Mouse (Mus musculus) neural tube, embryonic 14.5 days (tissue): ENCODE measurements around the gene Col4a2. TPM values are rescaled to one million over a fixed set of nuclear protein-coding genes. Genes with fewer than 3 reads are reported as not detected.

Experiments used
- ATAC-seq: fragments of 200-750 bp; cut with Nextera tagmentation; 2 replicates; pipeline ENCODE4 v1.8.0; 2017; ENCODE audit warnings: low read depth, mild to moderate bottlenecking, moderate TSS enrichment, moderate library complexity
- H3K27ac ChIP-seq: fragments of 300-500 bp; sonication (generic); 2 replicates; pipeline ENCODE4 v1.5.1; 2014; ENCODE audit warnings: low read depth, mild to moderate bottlenecking, control low read depth, low read length, moderate library complexity, mixed read lengths
- H3K27me3 ChIP-seq: fragments of 300-500 bp; sonication (generic); 2 replicates; pipeline ENCODE4 v1.6.1; 2014; ENCODE audit warnings: low read length; ENCODE audit not compliant: control insufficient read depth, insufficient read depth
- H3K36me3 ChIP-seq: fragments of 300-500 bp; sonication (generic); 2 replicates; pipeline ENCODE4 v1.6.1; 2014; ENCODE audit warnings: low read length, mixed read lengths; ENCODE audit not compliant: control insufficient read depth, insufficient read depth
- H3K4me1 ChIP-seq: fragments of 300-500 bp; sonication (generic); 2 replicates; pipeline ENCODE4 v1.6.1; 2014; ENCODE audit warnings: low read length; ENCODE audit not compliant: control insufficient read depth, insufficient read depth
- H3K4me2 ChIP-seq: fragments of 300-500 bp; sonication (generic); 2 replicates; pipeline ENCODE4 v1.6.1; 2014; ENCODE audit warnings: mild to moderate bottlenecking, low read depth, low read length, control low read depth
- H3K4me3 ChIP-seq: fragments of 300-500 bp; sonication (generic); 2 replicates; pipeline ENCODE4 v1.5.1; 2014; ENCODE audit warnings: low read depth, low read length, control low read depth, mixed read lengths
- H3K9ac ChIP-seq: fragments of 300-500 bp; sonication (generic); replicated peaks from 2 replicates; pipeline ENCODE4 v1.6.1; 2014; ENCODE audit warnings: low read depth, mild to moderate bottlenecking, control low read depth, low read length, mixed read lengths
- H3K9me3 ChIP-seq: fragments of 300-500 bp; sonication (generic); 2 replicates; pipeline ENCODE4 v1.6.1; 2016; ENCODE audit warnings: low read length; ENCODE audit not compliant: control insufficient read depth
- WGBS: fragments of 180-500 bp; shearing (Covaris S2); extraction: QIAGEN DNeasy Blood & Tissue Kit; methylation state at CpG from one replicate; pipeline ENCODE4 v1.1.7; 2014; 5-methylcytosine and 5-hydroxymethylcytosine counted together
- polyA plus RNA-seq: library from polyadenylated mRNA; unstranded; fragments of >200 nt; fragmentation: Nextera tagmentation; extraction: Ambion mirVana; gene quantifications from 2 replicates; pipeline ENCODE4 v1.2.1, GENCODE M21; 2014

The Col4a2 gene
- polyA plus RNA-seq, 1 experiment from 2014 or later: 11.8 TPM

GRCm38 (mm10) chr8:11355900-11356299 lies 43.3 kb downstream of the Col4a2 start:
- WGBS: 96% methylated on average over 3 of the region's 3 CpGs
- Histone ChIP-seq H3K27ac (no peak overlapping the region), H3K9me3 (no peaks in the 10 kb centered on the region), H3K4me2 (no peak overlapping the region), H3K36me3 (no peaks in the 10 kb centered on the region), H3K9ac (no peak overlapping the region), H3K4me1 (no peaks in the 10 kb centered on the region), H3K27me3 (no peaks in the 10 kb centered on the region), H3K4me3 (no peak overlapping the region)
- no peak for ATAC-seq

DNA sequence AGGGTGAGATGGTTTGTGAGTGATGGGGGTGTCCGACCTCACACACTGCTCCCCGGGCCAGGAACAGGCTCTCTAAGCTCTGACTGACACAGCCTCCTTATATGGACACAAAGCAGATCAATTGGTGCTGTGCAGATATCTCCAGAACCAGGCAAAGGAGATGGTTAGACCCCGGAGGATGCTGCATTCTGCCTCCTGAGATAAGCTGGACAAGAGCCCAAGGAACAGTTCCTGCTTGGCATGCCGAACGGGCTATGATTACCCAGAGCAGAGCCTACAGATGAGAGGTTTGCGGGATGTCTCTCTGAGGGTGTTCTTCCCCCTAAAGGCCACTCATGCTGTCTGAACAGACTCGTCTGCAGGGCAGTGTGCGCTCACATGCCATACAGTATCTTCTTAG lies 44.2 kb downstream of the Col4a2 start:
- no peaks in the 10 kb centered on the region for H3K27me3 ChIP-seq
- WGBS: 84% methylated on average over 8 of the region's 8 CpGs
- H3K4me3 ChIP-seq: no peak overlapping the region
- ATAC-seq: no peak
- H3K9me3 ChIP-seq: no peaks in the 10 kb centered on the region
- H3K4me2 ChIP-seq: no peak overlapping the region
- no peaks in the 10 kb centered on the region for H3K4me1 ChIP-seq
- H3K9ac ChIP-seq: no peak overlapping the region
- H3K36me3 ChIP-seq: no peaks in the 10 kb centered on the region
- no peak overlapping the region for H3K27ac ChIP-seq

- H3K4me3 ChIP-seq: no peak overlapping the region
- no peaks in the 10 kb centered on the region for H3K27me3 ChIP-seq
- H3K9me3 ChIP-seq: no peaks in the 10 kb centered on the region
- no peak overlapping the region for H3K4me2 ChIP-seq
- H3K36me3 ChIP-seq: no peaks in the 10 kb centered on the region
- no peak; the same call in 1 of the 2 replicates for ATAC-seq
- 45% methylated on average over 7 of the region's 7 CpGs for WGBS
- H3K27ac ChIP-seq: no peak overlapping the region; the same call in 1 of the 2 replicates
- no peak overlapping the region for H3K9ac ChIP-seq
- peaks cover 7% of the 10 kb centered on the region; the same call in 1 of the 2 replicates for H3K4me1 ChIP-seq
These were observed 45.4 kb downstream of the Col4a2 start for GRCm38 (mm10) chr8:11357921-11358436.

DNA sequence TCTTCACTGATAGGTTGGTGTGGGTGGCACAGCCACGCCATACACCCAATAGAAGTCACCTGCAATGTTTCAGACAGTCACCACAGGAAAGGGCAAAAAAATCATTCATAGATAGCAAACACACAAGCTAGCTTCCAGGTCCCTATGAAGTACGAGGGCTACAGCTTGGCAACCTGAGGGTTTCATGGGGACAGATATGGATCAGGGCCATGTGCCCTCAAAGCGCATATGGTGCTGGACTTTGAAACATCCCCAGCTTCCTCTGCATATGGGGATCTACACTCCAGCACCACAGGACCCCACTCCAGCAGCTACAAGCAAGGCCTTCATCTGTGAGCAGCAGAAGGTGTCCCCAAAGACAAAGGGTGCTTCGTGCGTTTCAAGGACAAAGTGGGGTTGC lies 47.2 kb downstream of the Col4a2 start:
- H3K36me3 ChIP-seq: no peaks in the 10 kb centered on the region
- no peak overlapping the region for H3K27ac ChIP-seq
- H3K27me3 ChIP-seq: no peaks in the 10 kb centered on the region
- H3K4me1 ChIP-seq: peaks cover 13% of the 10 kb centered on the region; the same call in 1 of the 2 replicates
- no peak for ATAC-seq
- WGBS: 86% methylated on average over 5 of the region's 5 CpGs
- no peak overlapping the region for H3K4me3 ChIP-seq
- H3K9me3 ChIP-seq: no peaks in the 10 kb centered on the region
- no peak overlapping the region for H3K9ac ChIP-seq
- no peak overlapping the region for H3K4me2 ChIP-seq

- WGBS: 70% methylated on average over 9 of the region's 9 CpGs
- H3K27ac ChIP-seq: no peak overlapping the region
- peaks cover 15% of the 10 kb centered on the region; the same call in 1 of the 2 replicates for H3K4me1 ChIP-seq
- no peaks in the 10 kb centered on the region for H3K27me3 ChIP-seq
- H3K36me3 ChIP-seq: no peaks in the 10 kb centered on the region
- no peaks in the 10 kb centered on the region for H3K9me3 ChIP-seq
- no peak overlapping the region for H3K4me2 ChIP-seq
- no peak overlapping the region for H3K9ac ChIP-seq
- no peak for ATAC-seq
- H3K4me3 ChIP-seq: no peak overlapping the region
These were observed 49.1 kb downstream of the Col4a2 start for GRCm38 (mm10) chr8:11361546-11362277.

GRCm38 (mm10) chr8:11362278-11363214 lies 49.9 kb downstream of the Col4a2 start:
- Histone ChIP-seq H3K9ac (no peak overlapping the region), H3K9me3 (no peaks in the 10 kb centered on the region), H3K27me3 (no peaks in the 10 kb centered on the region), H3K27ac (no peak overlapping the region), H3K36me3 (no peaks in the 10 kb centered on the region), H3K4me3 (no peak overlapping the region), H3K4me2 (peak overlapping the region; percentile 20; the same call in 1 of the 2 replicates), H3K4me1 (peaks cover 15% of the 10 kb centered on the region; the same call in 1 of the 2 replicates)
- 11% methylated on average over 17 of the region's 17 CpGs for WGBS
- no peak for ATAC-seq

GRCm38 (mm10) chr8:11363340-11364126 lies 50.9 kb downstream of the Col4a2 start:
- H3K4me2 ChIP-seq: no peak overlapping the region
- no peaks in the 10 kb centered on the region for H3K36me3 ChIP-seq
- H3K27ac ChIP-seq: no peak overlapping the region
- WGBS: 58% methylated on average over 13 of the region's 13 CpGs
- H3K4me1 ChIP-seq: peaks cover 15% of the 10 kb centered on the region; the same call in 1 of the 2 replicates
- H3K27me3 ChIP-seq: no peaks in the 10 kb centered on the region
- no peak overlapping the region for H3K9ac ChIP-seq
- no peaks in the 10 kb centered on the region for H3K9me3 ChIP-seq
- no peak for ATAC-seq
- H3K4me3 ChIP-seq: no peak overlapping the region

- no peak overlapping the region for H3K4me2 ChIP-seq
- 83% methylated on average over 5 of the region's 5 CpGs for WGBS
- no peaks in the 10 kb centered on the region for H3K36me3 ChIP-seq
- H3K9me3 ChIP-seq: no peaks in the 10 kb centered on the region
- peaks cover 15% of the 10 kb centered on the region; the same call in 1 of the 2 replicates for H3K4me1 ChIP-seq
- no peak overlapping the region for H3K27ac ChIP-seq
- no peak for ATAC-seq
- H3K9ac ChIP-seq: no peak overlapping the region
- H3K27me3 ChIP-seq: no peaks in the 10 kb centered on the region
- H3K4me3 ChIP-seq: no peak overlapping the region
These were observed 53.6 kb downstream of the Col4a2 start for GRCm38 (mm10) chr8:11366251-11366650.
